Mouse (Mus musculus) gastrocnemius, postnatal 10 days (tissue): ENCODE data around the gene Zfand4. TPM values are rescaled to one million over a fixed set of nuclear protein-coding genes. Genes with fewer than 3 reads are reported as not detected.
A peak's percentile ranks its signal among the peaks of the same experiment; 100 is the strongest.
"Not testable (repeated sequence)": the region's sequence is repeated elsewhere in the genome, so short reads cannot be mapped to it uniquely, and the experiment has no call there.

Source experiments
- DNase-seq: peaks from one replicate; pipeline ENCODE4 v3.0.0; 2021; ENCODE audit warnings: mixed read lengths
- total RNA-seq, 2 experiments: library from RNA; stranded (reverse); gene quantifications; 2 replicates each; pipeline ENCODE4 v1.2.3; 2021

The Zfand4 gene
- total RNA-seq, 2 experiments from 2014 or later: 1.6 to 2.6 TPM

- DNase-seq: no peak
These were observed 55.2 kb downstream of the Zfand4 start for GRCm38 (mm10) chr6:116319259-116319658.

DNA sequence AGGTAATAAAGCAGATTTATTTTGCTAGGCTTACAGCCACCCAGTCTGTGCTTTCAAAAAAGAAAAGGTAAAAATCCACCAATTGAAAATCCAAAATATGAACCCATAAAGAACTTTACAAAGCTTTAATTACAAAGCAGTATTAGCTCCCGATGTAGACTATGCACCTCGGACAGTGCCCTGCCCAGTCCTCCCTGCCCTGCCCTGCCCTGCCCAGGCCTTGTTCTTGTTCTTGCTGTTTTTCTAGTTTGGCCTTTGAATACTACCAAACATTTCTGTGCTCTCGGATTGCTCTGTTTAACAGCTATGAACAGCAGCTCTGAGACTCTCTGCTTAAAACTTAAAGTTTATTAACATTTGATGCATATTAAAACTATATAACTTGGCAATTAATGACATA is 62.6 kb downstream of the Zfand4 start:
- no peak for DNase-seq

- DNase-seq: no peak
These were observed 67.4 kb downstream of the Zfand4 start for GRCm38 (mm10) chr6:116331396-116331795.

- no peak for DNase-seq
These were observed 73.4 kb downstream of the Zfand4 start for GRCm38 (mm10) chr6:116337466-116337834.

DNA sequence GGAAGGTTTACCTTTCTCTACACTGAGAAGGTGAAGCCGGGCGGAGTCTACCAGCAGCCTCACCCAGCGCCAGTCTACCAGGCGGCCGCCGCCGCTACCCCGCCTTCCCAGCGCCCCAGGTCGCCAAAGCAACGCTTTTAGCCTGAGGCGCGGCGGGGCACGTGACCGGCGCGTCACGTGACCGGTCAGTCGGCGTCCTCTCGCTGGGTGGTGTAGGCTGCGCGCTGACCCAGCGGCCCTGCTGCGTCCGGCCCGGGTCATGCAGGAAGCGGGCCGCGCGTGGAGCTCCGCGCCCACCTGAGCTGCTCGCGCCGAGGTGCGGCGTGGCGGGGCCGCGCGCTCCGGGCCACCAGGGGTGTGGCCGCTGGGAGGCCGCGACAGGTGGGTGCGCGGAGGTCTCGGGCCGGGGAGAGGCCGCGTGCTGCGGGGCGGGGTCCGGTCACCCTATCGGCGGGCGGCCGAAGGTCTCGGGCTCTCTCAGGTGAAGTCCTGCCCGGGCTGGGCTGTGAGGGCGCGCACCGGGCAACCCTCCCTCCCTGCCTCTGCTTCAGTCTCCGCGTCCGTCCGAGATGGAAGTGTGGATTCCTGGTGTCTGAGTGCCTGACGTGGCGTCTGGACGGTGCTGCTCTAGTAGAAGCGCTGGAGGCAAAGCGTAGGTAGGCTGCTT is 73.9 kb downstream of the Zfand4 start, which contains the start of gene March8:
March8 (plus strand) TSS at position 190 of the 667 bp plus-strand sequence.
- peak; percentile 93 for DNase-seq

DNA sequence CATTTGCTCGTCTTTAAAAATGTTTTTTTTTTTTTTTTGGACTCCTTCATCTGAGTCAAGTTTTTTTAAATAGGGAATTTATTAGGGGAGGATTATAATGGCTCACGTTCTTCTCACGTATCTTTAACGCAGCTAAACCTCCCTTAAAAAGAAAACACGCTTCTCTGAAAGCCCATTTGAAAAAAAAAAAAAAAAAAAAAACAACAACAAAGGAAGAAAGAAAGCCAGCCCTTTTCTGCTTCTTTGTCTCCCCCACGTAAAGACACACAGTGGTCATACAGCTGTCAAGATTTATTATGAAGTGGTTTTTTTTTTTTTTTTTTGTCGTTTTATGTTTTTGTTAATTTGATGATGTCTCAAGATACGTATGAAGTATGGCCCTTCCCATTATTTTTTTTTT is 74.5 kb downstream of the Zfand4 start:
- DNase-seq: no peak

- no peak for DNase-seq
These were observed 75.1 kb downstream of the Zfand4 start for GRCm38 (mm10) chr6:116339088-116339487.

GRCm38 (mm10) chr6:116340521-116340920 is 76.5 kb downstream of the Zfand4 start:
- DNase-seq: no peak

- DNase-seq: no peak
These were observed 83.9 kb downstream of the Zfand4 start for GRCm38 (mm10) chr6:116347953-116348352.

DNA sequence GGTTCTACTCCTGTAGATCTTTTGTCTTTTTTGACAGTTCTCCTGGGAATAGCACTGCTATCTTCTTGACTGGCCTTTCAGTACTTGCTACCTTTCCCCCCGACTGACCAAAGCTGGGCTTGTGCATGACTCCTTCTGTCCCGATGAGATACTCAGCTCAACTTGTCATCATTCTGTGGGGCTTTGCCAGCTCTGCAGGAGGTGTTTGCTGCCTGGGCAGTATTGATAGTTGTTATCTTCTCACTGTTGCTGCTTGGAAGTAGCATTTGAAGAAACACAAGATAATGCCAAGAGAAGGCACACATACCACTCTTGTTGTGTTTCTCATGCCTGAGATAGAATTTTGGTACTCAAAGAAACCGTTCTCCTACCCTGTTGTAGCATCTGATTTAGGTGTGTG is 86.0 kb downstream of the Zfand4 start:
- no peak for DNase-seq

GRCm38 (mm10) chr6:116350643-116351042 is 86.6 kb downstream of the Zfand4 start:
- DNase-seq: no peak

DNA sequence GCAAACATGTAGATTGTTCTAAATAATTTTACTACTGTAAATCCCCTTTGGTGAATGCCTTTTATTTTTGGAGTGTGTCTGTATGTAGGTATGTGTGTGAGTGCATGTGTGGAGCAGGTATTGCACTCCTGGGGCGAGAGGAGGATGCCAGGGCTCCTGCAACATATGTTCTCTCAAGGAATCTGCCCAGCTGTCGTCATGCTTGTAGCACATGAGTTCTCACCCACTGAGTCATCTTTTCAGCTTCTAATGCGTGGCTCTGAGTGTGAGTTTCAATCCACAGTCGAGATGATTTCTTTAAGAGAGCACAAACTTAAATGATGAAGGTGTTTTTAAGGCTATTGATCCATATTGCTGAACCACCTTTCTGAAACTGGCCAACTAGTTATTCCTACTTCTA is 87.5 kb downstream of the Zfand4 start:
- DNase-seq: no peak

DNA sequence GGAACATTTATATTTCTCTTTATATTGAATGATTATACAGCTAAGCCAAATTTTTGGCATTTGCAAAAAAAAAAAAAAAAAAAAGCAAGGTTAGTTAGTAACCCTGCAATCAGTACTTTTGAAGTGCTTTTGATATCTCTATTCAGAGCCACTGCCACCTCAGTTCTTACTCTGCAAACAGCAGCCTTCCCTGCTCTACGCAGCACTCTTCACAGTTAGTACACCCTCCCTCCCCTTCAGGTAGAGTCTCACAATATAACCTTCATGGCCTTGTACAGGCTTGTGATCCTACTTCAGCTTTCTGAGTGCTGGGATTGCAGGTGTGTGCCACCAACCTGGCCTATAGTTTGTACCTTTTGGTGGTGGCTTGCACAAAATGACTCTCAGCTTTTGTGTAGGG is 89.4 kb downstream of the Zfand4 start:
- DNase-seq: no peak

GRCm38 (mm10) chr6:116356311-116356947 is 92.4 kb downstream of the Zfand4 start:
- not testable (repeated sequence) for DNase-seq

GRCm38 (mm10) chr6:116356948-116357325 is 92.9 kb downstream of the Zfand4 start:
- no peak for DNase-seq

DNA sequence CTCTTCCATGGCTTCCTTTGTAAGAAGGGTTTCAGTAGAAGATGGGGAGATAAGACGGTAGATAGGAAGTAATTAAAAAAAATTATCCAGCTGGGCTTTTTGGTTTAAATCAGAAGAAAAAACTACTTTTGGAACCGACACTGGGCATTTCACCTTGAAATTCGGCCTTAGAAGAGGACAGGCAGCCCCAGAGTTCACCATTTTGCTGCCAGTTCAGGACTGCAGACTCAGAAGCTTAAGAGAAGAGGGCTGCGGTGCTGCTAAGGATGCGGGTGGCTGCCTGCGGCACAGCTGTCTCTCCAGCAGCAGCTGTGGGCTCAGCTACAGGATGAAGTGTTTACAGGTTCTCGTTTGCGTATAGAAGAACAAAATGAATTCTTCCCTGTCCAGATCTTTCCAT is 94.0 kb downstream of the Zfand4 start:
- no peak for DNase-seq

DNA sequence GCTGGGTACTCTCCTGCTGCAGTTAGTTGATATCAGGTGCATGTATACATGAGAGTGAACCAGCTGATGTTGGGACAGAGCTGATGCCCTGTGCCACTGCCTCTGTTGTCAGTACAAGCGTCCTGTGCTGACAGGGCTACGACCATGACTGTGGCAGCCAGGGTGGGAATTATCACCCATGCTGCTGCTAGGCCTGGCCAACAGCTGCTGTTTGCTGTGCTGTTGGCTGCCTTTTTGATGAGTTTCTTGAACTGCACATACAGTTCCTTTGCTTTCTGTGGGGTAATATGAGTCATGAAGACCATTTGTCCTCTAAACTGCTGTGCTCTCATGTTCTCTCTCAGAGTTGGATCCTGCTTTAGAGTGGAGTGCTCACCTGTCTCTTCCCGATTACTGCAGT is 95.2 kb downstream of the Zfand4 start:
- no peak for DNase-seq

DNA sequence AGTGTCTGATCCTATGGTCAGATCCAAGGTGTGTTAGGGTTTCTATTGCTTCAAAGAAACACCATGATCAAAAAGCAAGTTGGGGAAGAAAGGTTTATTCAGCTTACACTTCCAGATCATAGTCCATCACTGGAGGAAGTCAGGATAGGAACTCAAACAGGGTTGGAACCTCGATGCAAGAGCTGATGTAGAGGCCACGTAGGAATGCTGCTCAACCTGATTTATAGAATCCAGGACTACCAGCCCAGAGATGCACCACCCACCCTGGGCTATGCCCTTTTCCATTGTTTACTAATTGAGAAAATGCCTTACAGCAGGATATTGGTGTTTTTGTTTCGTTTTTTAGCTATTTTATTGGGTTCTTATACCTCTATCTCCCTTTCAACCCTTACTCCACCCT is 97.4 kb downstream of the Zfand4 start:
- DNase-seq: no peak

DNA sequence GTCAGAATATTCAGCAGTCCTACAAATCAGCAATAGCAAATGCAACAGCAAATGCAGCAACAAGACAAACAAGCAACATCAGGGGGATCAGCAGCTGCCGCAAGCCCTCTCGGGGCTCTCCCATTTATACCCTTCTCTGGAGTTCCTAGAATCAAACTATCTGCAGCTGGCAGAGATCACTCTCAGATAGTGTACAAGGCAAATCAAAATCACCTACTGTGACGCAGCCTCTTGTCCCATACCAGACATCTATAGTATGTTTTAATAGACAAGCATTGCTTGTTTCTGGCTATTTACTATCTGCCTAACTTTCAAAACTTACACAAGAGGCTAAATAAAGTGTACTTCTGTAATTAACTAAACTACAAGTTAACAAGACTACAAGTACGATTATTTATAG is 98.0 kb downstream of the Zfand4 start:
- DNase-seq: no peak

- no peak for DNase-seq
These were observed 103.9 kb downstream of the Zfand4 start for GRCm38 (mm10) chr6:116367971-116368370.

- DNase-seq: no peak
These were observed 105.8 kb downstream of the Zfand4 start for GRCm38 (mm10) chr6:116369811-116370210.

GRCm38 (mm10) chr6:116370216-116370976 is 106.4 kb downstream of the Zfand4 start:
- DNase-seq: no peak

GRCm38 (mm10) chr6:116371500-116371899 is 107.5 kb downstream of the Zfand4 start:
- no peak for DNase-seq
